Mouse (Mus musculus) left cerebral cortex, postnatal 4 days (tissue): ENCODE results near the gene Slc25a54. TPM values are rescaled to one million over a fixed set of nuclear protein-coding genes. Genes with fewer than 3 reads are reported as not detected.

Experiments used
- DNase-seq: peaks from one replicate; pipeline ENCODE4 v3.0.0-alpha.2; 2022
- intact Hi-C: fragments of 180-260 bp; cut with DNase I; formaldehyde crosslinking; loops from one replicate; pipeline ENCODE4 v1.15.1; 2025
- total RNA-seq, 2 experiments: library from RNA; stranded (reverse); gene quantifications; 2 replicates each; pipeline ENCODE4 v1.2.3; 2021

The Slc25a54 gene
- total RNA-seq: not detected

- DNase-seq: no peak
- intact Hi-C loops: no loop called here
These were observed at the start of gene Slc25a54 for GRCm38 (mm10) chr3:109080169-109080568. Slc25a54 (plus strand) TSS chr3:109080469.

GRCm38 (mm10) chr3:109030817-109031216 is 49.5 kb upstream of the Slc25a54 start:
- intact Hi-C loops: no loop called here
- no peak for DNase-seq

- intact Hi-C loops: no loop called here
- DNase-seq: no peak
These were observed 48.6 kb upstream of the Slc25a54 start for GRCm38 (mm10) chr3:109031626-109032025.

GRCm38 (mm10) chr3:109032306-109032705 is 48.0 kb upstream of the Slc25a54 start:
- intact Hi-C loops: no loop called here
- no peak for DNase-seq

DNA sequence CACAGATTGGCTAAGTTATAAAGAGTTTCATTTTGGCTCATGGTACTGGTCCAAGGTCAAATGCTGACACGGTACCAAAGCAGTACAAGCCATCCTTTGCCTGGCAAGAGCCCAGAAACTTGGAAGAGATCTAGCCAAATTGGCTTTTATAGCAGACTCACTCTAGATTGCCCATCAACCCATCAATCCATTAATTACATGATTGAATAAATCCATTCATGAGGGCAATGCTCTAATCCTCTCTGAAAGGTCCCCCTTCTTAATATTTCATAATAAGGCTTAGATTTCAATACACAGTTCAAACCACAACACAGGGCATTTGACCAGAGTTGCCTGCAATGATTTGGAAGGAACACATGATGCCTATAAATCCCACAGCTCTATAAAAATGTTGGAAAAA is 45.9 kb upstream of the Slc25a54 start:
- DNase-seq: peak; percentile 23
- intact Hi-C loops: no loop called here

DNA sequence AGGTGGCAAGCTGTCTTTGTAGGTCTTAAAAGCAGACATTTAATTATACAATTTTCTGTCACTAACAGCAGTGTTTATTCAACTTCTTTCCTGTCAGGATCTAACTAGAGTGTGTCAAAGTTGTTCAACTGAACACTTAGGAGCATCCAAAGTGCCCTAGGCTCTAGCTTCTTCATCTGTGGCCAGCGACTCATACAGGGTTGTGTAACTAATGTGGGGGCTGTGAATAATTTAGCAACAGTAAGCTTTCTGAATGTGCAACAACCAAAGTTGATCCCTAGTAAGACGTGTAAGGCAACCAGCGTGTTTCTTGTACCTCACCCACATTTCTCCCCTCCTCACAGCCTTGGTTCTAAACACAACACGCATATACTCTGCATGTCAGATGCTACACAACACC is 39.4 kb upstream of the Slc25a54 start:
- no peak for DNase-seq
- intact Hi-C loops: no loop called here

GRCm38 (mm10) chr3:109043395-109043794 is 36.9 kb upstream of the Slc25a54 start:
- DNase-seq: no peak
- intact Hi-C loops: no loop called here

DNA sequence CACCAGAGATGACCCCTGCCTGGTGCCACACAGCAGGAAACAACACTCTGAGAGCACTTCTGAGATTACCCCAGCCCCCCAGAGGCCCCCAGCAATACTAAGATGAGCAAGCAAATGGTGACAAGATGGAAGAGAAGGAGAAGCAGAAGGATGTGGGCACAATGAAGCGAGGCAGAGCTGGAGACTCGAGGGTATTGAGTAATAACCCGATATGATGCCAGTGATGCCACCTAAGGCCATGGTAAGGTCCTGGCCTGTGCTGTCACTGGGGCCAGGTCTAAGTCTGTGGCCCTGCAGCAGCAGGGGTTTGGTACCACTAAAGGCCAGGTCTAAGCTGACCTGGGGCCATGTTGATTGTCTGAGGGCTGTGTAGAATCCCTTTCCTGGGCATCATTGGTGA is 33.8 kb upstream of the Slc25a54 start:
- intact Hi-C loops: no loop called here

GRCm38 (mm10) chr3:109047707-109048283 is 32.5 kb upstream of the Slc25a54 start:
- intact Hi-C loops: no loop called here

More for the DNA sequence above, 33.8 kb upstream of the Slc25a54 start:
- DNase-seq: no peak

DNA sequence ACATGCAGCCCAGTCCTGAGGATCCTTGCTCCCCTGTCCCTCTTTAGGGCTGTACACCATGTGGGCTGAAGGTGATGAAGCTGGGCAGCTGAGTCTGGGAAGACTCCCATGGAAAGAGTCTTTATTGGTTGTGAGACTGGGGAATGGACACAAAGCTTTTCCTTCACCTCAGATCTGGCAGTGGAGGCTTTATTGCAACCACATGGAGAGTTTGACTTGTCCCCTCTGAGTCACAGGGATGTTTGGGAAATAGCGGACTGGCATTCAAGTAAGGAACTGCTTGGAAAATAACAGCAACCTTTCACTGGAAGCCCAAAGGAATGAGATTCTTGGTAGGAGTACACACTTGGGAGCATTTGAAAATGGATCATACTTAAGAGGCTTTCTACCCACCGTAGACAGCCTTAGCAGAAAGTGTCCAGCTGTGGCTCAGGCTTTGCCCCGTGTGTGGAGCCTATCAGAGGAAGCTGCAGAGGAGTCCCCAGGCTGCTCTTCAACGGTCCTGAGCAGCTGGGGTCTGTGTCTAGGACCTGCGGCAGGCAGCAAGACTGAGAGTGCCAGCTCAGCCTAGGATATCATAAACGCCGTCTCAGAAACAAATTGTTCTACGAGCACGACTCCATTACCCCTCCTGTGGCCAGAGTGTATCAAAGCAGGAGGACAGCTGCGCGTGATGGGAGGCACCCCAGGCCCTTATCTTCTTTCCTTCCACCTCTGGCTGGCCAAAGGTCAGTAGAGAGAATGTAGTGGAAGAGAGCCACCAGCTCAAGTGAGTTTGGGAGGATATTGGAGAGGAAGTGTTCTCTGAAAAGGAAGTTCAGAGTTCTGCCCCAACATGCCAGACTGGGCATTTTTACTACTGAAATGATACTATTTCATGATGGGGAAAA is 29.0 kb upstream of the Slc25a54 start:
- DNase-seq: no peak
- intact Hi-C loops: no loop called here

More at GRCm38 (mm10) chr3:109047707-109048283, 32.5 kb upstream of the Slc25a54 start:
- no peak for DNase-seq

GRCm38 (mm10) chr3:109051946-109052331 is 28.3 kb upstream of the Slc25a54 start:
- intact Hi-C loops: no loop called here
- DNase-seq: no peak

- no peak for DNase-seq
- intact Hi-C loops: loop anchor here (5.0 to 10.0 kb wide), 3 partner anchors 48 to 215 kb away; partner anchors contain the start of genes Prpf38b and Stxbp3
These were observed 20.4 kb upstream of the Slc25a54 start for GRCm38 (mm10) chr3:109059903-109060302.

GRCm38 (mm10) chr3:109062391-109062790 is 17.9 kb upstream of the Slc25a54 start:
- DNase-seq: no peak
- intact Hi-C loops: loop anchor here (10.0 kb wide), 2 partner anchors 148 to 218 kb away; partner anchors contain the start of genes Prpf38b and Stxbp3

DNA sequence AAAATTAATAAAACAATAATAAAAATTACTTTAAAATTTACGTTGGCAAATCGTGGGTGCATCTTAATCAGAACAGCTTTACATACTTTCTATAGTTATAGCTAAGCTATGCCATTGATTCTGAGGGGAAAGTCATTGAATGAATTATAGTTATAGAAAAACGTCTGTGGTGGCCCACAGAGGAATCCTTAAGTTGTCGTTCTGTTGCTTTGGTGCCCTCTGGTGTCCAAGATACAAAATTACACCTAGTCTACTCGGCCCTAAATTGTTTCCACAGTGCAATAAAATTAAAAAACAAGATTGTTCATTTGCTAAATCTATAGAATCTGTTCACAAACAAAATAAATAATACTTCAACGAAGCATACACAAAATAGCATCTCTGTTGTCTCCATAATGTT is 17.3 kb upstream of the Slc25a54 start:
- DNase-seq: peak; percentile 12
- intact Hi-C loops: loop anchor here (10.0 kb wide), 2 partner anchors 148 to 218 kb away; partner anchors contain the start of genes Prpf38b and Stxbp3

DNA sequence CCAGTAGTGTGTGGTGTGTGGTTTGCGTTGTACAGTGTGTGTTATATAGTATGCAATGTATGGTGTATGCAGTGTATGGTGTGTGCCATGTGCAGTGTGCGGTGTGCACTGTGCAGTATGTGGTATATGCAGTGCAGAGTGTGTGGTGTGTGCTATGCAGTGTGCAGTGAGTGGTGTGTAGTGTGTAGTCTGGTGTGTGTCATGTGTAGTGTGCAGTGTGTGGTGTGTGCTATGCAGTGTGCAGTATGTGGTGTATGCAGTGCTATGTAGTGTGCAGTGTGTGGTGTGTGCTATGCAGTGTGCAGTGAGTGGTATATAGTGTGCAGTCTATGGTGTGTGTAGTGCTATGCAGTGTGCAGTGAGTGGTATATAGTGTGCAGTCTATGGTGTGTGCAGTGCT is 4.1 kb downstream of the Slc25a54 start:
- DNase-seq: no peak
- intact Hi-C loops: no loop called here

DNA sequence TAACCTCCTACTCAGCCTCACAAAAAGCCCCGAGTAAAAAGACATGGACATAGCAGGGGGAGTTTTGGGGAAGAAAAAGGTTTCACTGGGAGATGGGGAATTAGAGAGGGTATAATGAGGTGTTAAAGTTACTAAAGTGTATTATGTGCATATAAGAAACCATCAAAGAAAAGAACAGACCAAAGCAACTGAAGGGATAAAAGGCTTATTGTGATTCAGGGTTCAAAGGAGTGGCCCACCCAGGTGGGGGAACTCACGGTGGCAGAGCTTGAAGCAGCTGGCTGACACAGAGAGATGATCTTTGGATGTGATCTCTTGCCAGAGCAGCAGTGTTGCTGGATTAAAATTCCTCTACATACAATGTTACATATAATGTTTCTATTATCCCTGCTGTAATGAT is 8.2 kb downstream of the Slc25a54 start:
- intact Hi-C loops: no loop called here

GRCm38 (mm10) chr3:109104702-109105101 is 24.4 kb downstream of the Slc25a54 start:
- no peak for DNase-seq
- intact Hi-C loops: no loop called here

More for the DNA sequence above, 8.2 kb downstream of the Slc25a54 start:
- no peak for DNase-seq

GRCm38 (mm10) chr3:109117136-109117535 is 36.9 kb downstream of the Slc25a54 start:
- intact Hi-C loops: no loop called here

GRCm38 (mm10) chr3:109119562-109119961 is 39.3 kb downstream of the Slc25a54 start:
- DNase-seq: no peak
- intact Hi-C loops: no loop called here

More at GRCm38 (mm10) chr3:109117136-109117535, 36.9 kb downstream of the Slc25a54 start:
- no peak for DNase-seq

GRCm38 (mm10) chr3:109119973-109120372 is 39.7 kb downstream of the Slc25a54 start:
- DNase-seq: no peak
- intact Hi-C loops: no loop called here

DNA sequence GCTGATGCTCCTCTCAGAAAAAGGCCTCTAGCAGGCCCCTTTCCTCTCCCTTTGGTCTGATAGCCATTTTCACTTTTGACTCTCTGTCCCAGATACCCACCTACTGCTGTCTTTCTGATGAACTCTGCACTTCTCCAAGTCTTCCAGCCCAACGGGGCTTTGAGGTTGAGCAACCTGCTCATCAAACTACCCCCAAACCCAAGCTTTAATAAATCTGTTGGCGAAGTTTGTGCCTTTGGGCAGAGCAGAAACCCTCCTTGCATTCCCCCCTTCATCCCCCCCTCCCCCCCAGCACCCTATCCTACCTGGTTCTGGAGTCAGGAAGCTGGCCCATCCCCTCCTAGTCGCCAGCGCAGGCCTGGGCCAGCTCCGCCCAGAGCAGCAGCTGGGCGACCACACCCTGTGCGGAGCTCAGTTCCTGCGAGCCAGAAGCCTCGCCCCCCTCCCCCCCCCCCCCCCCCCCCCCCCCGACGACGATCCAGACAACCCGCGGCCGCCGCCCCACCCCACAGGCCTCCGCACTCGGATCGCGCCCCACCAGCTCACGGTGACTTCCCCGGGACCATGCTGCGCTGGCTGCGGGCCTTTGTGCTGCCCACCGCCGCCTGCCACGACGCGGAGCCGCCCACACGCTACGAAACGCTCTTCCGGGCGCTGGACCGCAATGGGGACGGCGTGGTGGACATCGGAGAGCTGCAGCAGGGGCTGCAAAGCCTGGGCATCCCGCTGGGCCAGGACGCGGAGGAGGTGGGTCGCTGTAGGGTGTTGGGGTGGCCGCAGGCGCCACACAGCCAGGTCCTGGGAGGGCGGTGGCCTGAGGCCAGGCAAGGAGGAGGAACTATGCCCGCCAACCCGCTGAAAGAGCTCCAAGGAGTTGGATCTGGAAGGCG is 42.6 kb downstream of the Slc25a54 start, which contains the start of gene Slc25a24:
Slc25a24 (plus strand) TSS at position 509 of the 890 bp plus-strand sequence.
- DNase-seq: peak; percentile 61
- intact Hi-C loops: no loop called here
